Mouse (Mus musculus): ENCODE data around the gene Ikzf2. TPM values are rescaled to one million over a fixed set of nuclear protein-coding genes. Genes with fewer than 3 reads are reported as not detected.

Ikzf2 gene
- total and polyA plus RNA-seq, 2 experiments from 2014 or later, result 1.8 to 7.3 TPM

DNA sequence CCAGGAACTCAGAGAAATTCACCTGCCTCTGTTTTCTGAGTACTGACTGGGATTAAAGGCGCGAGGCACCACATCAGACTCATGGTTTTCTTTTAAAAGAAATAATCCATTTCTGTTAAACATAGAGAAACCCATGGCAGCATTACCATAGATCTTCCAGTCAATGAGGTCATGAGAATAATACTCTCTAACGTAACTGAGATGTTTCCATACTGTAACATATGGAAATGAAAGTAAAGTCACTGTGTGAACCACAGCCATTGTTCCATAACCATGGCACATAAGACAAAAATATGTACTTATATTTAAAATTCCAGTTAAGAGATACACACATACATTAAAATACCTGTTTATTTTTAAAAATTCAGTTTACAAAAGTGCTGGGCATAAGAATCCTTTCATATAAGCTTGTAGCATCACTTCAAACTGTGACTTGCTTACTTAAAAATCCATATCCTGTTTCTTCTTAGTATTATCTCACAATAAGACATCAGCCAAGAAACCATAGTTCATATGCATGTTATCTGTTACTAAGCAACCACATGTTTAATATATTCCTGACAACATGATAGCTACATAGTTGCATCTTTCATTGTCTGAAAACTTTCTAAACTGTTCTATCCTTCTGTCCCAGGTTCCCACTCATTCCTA is 16.6 kb upstream of the Ikzf2 start:
- TF ChIP-seq CTCF (IDR thresholded peaks at IDR 0.05; ENCODE audit: low read depth), result no peak
- H3K4me1 ChIP-seq (ENCODE audit: insufficient read depth), result 0 out of 2 replicates have a peak, but pooled peaks cover 2% of the 10 kb centered on the region
- no peak overlapping the region for H3K27ac ChIP-seq (ENCODE audit: low read depth, low read length)
- no peak overlapping the region for H3K4me3 ChIP-seq (ENCODE audit: low read depth, low read length)
- H3K27me3 ChIP-seq (ENCODE audit: insufficient read depth, low read length), result no peaks in the 10 kb centered on the region
- no peaks in the 10 kb centered on the region for H3K36me3 ChIP-seq (ENCODE audit: insufficient read depth)
- no peaks in the 10 kb centered on the region for H3K9me3 ChIP-seq (ENCODE audit: low read length)
- H3K9ac ChIP-seq, result no peak overlapping the region
- no peak overlapping the region for H3K4me2 ChIP-seq (ENCODE audit: low read depth)
- DNase-seq (no peak), ATAC-seq (no peak)
- WGBS, result 93% methylated on average over 3 of the region's 3 CpGs

DNA sequence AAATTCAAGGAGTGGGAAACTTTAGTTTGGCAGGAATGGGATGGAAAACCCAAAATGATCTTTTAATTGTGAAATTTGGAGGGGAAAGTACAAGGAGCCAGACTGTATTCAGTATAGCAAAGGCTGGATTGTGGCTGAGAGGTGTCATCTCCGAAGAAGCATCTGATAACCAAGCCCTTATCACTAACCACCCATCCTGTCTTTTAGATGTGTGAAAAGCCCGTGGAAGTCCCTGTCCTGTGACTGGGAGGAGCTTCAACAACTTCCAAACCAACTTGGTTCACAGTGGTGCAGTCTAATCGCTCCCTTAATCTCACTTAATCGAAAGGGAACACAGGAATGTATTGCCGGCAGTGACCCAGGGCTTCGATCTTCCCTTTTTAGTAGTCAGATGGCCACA is 4.9 kb upstream of the Ikzf2 start:
- no peak overlapping the region for H3K4me2 ChIP-seq (ENCODE audit: low read depth)
- no peak for TF ChIP-seq CTCF (IDR thresholded peaks at IDR 0.05; ENCODE audit: low read depth)

DNA sequence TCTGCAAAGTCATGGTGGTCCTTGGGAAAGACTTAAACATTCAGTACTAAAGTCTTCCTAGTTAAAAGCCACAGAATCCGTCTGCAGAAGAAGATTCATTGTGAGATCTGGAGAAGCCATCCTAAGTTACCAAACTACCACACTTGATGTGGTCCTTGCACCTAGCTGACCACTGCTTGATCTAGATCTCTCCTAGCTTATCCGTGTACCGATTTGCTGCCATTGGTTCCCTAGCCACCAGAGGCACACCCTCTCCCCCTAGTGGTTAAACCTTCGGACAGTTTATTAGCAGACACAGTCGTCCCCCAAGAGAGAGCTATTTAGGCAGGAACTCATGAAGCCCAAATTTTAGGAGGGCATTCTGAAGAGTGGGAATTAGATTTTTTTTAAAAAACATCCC is 1.9 kb upstream of the Ikzf2 start:
- ATAC-seq (no peak), DNase-seq (peak; percentile 50)
- H3K36me3 ChIP-seq (ENCODE audit: insufficient read depth), result no peaks in the 10 kb centered on the region
- 0 out of 2 replicates have a peak overlapping the region, but pooled peaks have one; percentile 3 for H3K4me2 ChIP-seq (ENCODE audit: low read depth)
- no peaks in the 10 kb centered on the region; the same call in 1 of the 2 replicates for H3K4me1 ChIP-seq (ENCODE audit: insufficient read depth)
- peak; percentile 79 for TF ChIP-seq CTCF (IDR thresholded peaks at IDR 0.05; ENCODE audit: low read depth)
- H3K9ac ChIP-seq, result no peak overlapping the region
- no peak overlapping the region for H3K27ac ChIP-seq (ENCODE audit: low read depth, low read length)
- H3K9me3 ChIP-seq (ENCODE audit: low read length), result no peaks in the 10 kb centered on the region
- no peaks in the 10 kb centered on the region; the same call in 1 of the 2 replicates for H3K27me3 ChIP-seq (ENCODE audit: insufficient read depth, low read length)
- 0% methylated on average over 5 of the region's 5 CpGs for WGBS
- no peak overlapping the region for H3K4me3 ChIP-seq (ENCODE audit: low read depth, low read length)

More for the DNA sequence above, 4.9 kb upstream of the Ikzf2 start:
- Histone ChIP-seq H3K27me3 (ENCODE audit: insufficient read depth, low read length) (no peaks in the 10 kb centered on the region), H3K4me3 (ENCODE audit: low read depth, low read length) (no peak overlapping the region), H3K9ac (no peak overlapping the region), H3K4me1 (ENCODE audit: insufficient read depth) (no peaks in the 10 kb centered on the region), H3K27ac (ENCODE audit: low read depth, low read length) (no peak overlapping the region), H3K36me3 (ENCODE audit: insufficient read depth) (no peaks in the 10 kb centered on the region), H3K9me3 (ENCODE audit: low read length) (no peaks in the 10 kb centered on the region)
- DNase-seq (no peak), ATAC-seq (no peak)
- WGBS, result 79% methylated on average over 6 of the region's 6 CpGs

DNA sequence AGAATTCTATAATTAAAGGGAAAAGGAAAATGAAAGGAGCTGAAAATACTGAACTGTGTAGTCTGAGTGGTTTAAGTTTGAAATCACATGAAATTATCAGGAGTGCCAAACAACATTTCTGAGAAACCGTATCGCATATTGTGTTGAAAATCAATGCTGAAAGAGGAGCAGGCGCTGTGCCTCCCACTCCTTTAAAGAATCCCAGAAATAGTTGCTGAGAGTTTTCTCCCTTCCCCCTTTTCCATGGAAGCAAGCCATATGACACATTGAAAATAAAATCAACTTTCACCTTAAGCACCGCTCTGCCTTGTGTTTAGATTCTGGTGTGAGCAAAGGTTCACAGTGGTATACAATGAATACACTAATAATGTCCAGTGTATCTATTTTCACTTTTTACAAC is 1.1 kb upstream of the Ikzf2 start:
- peak overlapping the region; percentile 55 for H3K4me3 ChIP-seq (ENCODE audit: low read depth, low read length)
- ATAC-seq (no peak), DNase-seq (peak; percentile 9)
- no peak for TF ChIP-seq CTCF (IDR thresholded peaks at IDR 0.05; ENCODE audit: low read depth)
- no peaks in the 10 kb centered on the region; the same call in 1 of the 2 replicates for H3K27me3 ChIP-seq (ENCODE audit: insufficient read depth, low read length)
- WGBS, result 10% methylated on average over 4 of the region's 4 CpGs
- peak overlapping the region; percentile 63 for H3K4me2 ChIP-seq (ENCODE audit: low read depth)
- no peaks in the 10 kb centered on the region for H3K9me3 ChIP-seq (ENCODE audit: low read length)
- no peaks in the 10 kb centered on the region for H3K36me3 ChIP-seq (ENCODE audit: insufficient read depth)
- H3K27ac ChIP-seq (ENCODE audit: low read depth, low read length), result no peak overlapping the region
- H3K4me1 ChIP-seq (ENCODE audit: insufficient read depth), result no peaks in the 10 kb centered on the region; the same call in 1 of the 2 replicates
- H3K9ac ChIP-seq, result peak overlapping the region; percentile 65

DNA sequence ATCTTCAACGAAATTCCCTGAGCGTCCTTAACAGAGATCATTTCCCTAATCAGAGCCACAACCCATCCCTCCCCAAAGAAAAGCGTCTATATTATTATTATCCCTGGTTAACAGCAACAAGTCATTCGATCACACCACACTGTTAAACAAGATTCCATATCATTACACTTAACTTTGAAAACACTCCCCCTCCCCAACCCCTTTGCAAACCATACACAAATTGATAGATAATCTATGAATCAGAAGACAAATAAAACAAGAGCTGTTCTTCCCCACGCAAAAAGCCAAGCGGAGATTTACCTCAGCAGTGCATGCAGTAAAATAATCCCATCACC is 337 bp downstream of the Ikzf2 start:
- Histone ChIP-seq H3K4me1 (ENCODE audit: insufficient read depth) (no peaks in the 10 kb centered on the region; the same call in 1 of the 2 replicates), H3K9me3 (ENCODE audit: low read length) (no peaks in the 10 kb centered on the region), H3K4me3 (ENCODE audit: low read depth, low read length) (peak overlapping the region; percentile 55), H3K36me3 (ENCODE audit: insufficient read depth) (no peaks in the 10 kb centered on the region), H3K27ac (ENCODE audit: low read depth, low read length) (peak overlapping the region; percentile 68), H3K9ac (peak overlapping the region; percentile 65), H3K4me2 (ENCODE audit: low read depth) (peak overlapping the region; percentile 74), H3K27me3 (ENCODE audit: insufficient read depth, low read length) (no peaks in the 10 kb centered on the region; the same call in 1 of the 2 replicates)
- ATAC-seq (no peak), DNase-seq (no peak)
- no peak for TF ChIP-seq CTCF (IDR thresholded peaks at IDR 0.05; ENCODE audit: low read depth)
- WGBS, result under 1% methylated on average over 6 of the region's 6 CpGs

DNA sequence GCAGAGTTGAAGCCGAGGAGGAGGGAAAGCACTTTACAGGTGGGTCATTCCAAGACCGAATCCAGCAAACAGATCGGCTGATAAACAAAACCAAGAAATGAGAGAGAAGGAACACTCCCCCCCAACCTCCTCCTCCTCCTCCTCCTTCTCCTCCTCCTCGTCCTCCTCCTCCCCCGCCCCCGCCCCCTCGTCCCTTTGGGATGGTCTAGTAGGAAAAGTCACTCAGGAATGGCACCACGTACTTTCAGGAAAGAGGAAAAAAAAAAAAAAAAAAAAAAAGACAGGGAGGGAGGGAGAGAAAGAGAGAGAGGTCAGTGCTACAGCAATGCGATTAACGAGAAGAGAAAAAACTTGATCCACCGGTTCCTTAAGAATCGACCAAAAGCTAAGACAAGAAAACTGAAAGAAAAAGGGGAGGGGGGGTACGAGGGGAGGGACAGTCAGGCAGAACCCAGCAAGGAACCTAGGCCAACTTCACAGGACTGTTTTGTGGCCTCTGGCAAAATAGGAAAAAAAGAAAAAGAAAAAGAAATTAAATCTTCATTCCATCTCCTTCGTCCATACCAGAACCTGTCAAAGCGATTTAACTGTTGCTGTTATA is 1.1 kb downstream of the Ikzf2 start:
- Histone ChIP-seq H3K4me2 (ENCODE audit: low read depth) (peak overlapping the region; percentile 74), H3K9me3 (ENCODE audit: low read length) (no peaks in the 10 kb centered on the region), H3K4me1 (ENCODE audit: insufficient read depth) (no peaks in the 10 kb centered on the region; the same call in 1 of the 2 replicates), H3K4me3 (ENCODE audit: low read depth, low read length) (peak overlapping the region; percentile 55), H3K36me3 (ENCODE audit: insufficient read depth) (no peaks in the 10 kb centered on the region), H3K27me3 (ENCODE audit: insufficient read depth, low read length) (no peaks in the 10 kb centered on the region; the same call in 1 of the 2 replicates), H3K9ac (peak overlapping the region; percentile 33), H3K27ac (ENCODE audit: low read depth, low read length) (no peak overlapping the region; the same call in 1 of the 2 replicates)
- DNase-seq (no peak), ATAC-seq (no peak)
- WGBS, result 2% methylated on average over 13 of the region's 15 CpGs
- no peak for TF ChIP-seq CTCF (IDR thresholded peaks at IDR 0.05; ENCODE audit: low read depth)

All from forebrain, postnatal 0 days (tissue).